Mouse (Mus musculus): ENCODE measurements at regions not wholly inside any gene's neighbourhood (a gene's known extent, or its start where the extent isn't known, plus 50 kb on each side); places are given as distances from the start of the nearest gene placed in this dataset.

DNA sequence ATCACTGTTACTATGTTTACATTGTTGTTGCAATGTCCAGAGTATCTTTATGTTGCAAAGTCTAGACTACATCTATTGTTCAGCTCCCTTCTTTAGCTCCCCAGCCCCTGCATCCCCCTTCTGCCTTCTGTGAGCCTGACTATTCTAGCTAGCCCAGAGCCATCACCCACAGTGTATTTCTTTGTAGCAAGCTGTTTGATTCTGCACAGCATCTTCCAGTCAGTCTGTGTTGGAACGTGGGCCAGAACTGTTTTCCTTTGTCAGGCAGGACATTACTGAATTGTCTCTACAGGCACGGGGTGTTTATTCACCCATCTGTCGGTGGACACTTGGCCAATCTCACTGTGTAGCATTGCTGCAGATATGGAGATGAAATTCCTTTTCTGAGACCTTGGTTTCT lies 295.4 kb upstream of the Trpc7 start:
- no peak for TF ChIP-seq CTCF (IDR thresholded peaks at IDR 0.05; ENCODE audit: borderline replicate concordance, control insufficient read depth, extremely low read depth, insufficient read depth, low read length, poor library complexity)
- no peak for TF ChIP-seq POLR2A (IDR thresholded peaks at IDR 0.05; ENCODE audit: control insufficient read depth, extremely low read depth, insufficient read depth, low read length, poor library complexity)
